Mouse (Mus musculus) liver (tissue): ENCODE results near the gene Styx.

Experiments used
- DNase-seq: peaks from one replicate; pipeline ENCODE4 v3.0.0-alpha.2; 2020; ENCODE audit warnings: mixed read lengths

The Styx gene

DNA sequence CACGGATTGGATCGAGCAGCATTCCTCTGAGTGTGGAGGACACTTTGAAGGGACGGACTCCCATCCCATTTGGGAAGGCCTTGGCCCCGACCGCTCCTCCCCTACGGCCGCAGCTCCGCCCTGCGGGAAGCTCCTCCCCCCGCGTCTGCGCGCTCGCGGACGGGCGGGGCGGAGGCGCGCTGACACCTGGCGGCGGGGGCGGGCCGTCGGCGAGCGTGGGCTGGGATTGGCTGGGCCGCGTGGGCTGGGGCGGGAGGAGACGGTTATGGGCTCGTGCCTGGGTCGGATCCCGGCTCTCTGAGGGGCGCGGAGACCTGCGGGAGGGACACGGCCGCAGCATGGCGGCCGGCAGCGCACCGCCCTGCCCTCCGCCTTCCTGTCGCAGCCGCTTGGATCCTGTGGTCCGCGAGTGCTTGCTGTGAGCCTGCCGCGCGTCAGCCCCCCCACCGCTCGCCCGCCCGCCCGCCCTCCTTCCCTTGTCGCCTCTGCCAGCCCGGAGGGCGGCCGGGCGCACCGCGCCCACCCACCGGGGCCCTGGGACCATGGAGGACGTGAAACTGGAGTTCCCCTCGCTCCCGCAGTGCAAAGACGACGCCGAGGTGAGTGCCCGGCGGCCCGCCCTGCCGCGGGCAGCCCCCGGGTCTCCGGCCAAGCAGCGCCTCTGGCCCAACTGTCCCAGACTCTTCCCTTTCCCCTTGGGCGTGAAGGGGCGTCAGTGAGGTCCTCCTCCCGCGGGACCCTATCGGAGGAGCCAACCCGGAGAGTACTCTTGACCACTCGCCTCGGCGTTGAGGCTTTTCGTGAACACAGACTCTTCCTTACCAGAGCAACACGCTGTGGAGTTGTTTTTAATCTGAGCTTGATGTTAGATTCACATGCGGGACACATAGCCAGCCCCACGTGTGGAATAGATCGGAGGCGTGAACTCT is at the start of gene Styx:
Styx (plus strand) TSS at position 163 of the 929 bp plus-strand sequence.
- peak; percentile 98 for DNase-seq

DNA sequence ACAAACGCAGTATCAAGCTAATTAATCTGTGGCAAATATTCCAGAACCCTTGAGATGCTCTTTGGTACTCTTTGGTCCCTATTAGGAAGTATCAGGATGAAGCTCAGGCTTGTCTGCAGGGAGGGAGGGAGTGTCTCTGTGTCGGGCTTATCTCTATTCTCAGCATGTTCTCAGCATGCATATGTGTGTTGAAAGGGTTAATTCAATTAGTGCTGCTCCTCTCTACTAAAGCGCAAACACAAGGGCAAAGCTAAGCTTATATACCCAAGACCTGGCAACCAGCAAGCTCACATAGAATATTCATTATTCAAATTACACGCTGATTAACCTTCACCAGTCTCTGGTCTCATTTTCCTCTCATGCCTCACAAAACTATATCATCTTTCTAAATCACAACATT is 47.0 kb upstream of the Styx start:
- DNase-seq: no peak

DNA sequence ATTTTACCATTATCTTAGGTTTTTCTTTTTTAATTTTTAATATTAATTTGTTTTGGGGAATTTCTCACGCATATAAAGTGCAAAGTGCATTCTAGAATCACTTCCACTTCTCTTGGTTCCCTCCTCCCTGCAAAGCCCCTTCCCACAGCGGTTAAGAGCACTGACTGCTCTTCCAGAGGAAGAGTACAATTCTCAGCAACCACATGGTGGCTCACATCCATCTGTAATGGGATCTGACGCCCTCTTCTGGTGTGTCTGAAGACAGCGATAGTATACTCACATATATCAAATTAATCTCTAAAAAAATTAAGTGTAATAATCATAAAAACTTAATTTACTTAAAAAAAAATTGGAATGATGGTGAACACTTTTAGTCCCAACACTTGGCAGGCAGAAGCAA is 46.5 kb upstream of the Styx start:
- DNase-seq: no peak

DNA sequence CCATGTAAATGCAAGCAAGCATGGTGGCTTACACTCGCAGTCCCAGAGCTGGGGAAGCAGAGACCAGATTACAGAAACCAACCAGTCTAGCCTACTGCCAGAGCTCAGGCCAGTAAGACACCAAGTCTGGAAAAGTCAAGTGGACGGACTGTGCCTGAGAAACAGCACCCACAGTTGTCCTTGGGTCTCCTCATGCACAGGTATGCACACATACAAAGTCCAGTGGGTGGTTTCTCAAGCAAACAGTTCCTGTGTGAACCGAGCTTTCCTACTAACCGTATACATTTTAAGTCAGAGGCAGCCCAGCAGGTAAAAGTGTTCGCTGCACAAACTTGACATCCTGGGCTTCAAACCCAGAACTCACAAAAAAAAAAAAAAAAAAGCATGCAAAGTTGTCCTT is 45.0 kb upstream of the Styx start:
- no peak for DNase-seq

DNA sequence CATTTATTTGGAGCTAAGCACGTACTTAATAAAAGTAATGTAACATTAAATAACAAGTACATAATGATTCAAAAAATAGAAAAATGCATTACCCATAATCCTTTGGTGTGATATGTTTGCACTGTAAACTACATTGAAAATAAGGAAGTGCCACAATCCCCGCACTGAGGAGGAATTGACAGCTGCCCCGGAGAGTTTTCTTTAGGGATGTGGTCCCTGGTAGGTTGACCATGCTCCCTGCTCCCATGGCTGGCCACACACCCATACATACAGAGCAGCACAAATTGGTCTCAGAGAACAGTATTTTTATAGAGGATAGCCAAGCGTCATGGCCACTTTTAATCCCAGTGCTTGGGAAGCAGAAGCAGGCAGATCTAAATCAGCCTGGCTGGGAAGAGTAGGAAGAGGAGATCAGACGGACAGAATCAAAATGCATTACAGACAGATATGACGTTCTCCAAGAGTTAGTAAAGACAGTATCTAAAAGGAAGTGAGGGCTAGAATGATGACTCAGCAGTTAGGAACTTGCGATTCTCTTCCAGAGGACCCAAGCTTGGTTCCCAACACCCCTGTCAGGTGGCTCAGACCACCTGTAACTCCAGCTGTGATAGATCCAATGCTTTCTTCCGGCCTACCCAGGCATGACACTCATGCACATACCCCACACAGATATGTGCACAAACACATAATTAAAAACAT is 43.1 kb upstream of the Styx start:
- no peak for DNase-seq

DNA sequence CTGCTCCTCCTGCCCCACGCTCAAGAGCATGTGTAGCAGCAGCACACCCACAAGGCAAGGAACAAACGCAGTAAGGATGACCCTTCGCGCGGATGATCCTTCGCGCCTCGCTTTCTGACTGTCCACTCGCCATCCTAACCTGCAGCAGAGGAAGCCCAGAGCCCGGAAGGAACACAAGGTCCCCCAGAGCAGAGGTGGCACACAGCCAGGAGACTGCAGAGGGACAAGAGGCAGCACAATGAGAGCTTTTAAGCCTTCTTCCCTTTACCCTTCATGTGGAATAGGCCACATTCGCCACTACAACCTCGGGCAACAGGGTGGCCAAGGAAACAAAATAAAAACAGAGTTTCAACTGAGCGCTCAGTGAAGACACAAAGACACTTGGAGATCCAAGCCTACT is 41.2 kb upstream of the Styx start:
- no peak for DNase-seq

DNA sequence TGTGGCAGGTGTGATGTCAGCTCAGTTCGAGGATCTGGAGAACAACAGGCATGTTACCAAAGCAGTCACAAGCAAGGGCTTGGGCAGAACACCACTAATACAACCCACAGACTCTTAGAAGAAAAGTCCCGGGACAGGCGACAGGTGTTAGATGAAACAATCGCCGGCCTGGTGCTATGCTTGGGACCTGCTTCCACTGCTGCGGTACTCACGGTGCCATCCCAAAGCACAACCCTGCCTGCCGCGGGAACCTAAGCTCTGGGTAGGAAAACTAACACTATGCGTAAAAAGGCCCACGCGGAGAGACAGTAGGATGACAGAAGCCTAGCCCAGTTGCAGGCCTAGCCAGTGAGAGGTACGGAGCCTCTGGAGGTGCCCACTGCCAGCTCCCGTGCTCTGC is 40.8 kb upstream of the Styx start:
- DNase-seq: no peak

DNA sequence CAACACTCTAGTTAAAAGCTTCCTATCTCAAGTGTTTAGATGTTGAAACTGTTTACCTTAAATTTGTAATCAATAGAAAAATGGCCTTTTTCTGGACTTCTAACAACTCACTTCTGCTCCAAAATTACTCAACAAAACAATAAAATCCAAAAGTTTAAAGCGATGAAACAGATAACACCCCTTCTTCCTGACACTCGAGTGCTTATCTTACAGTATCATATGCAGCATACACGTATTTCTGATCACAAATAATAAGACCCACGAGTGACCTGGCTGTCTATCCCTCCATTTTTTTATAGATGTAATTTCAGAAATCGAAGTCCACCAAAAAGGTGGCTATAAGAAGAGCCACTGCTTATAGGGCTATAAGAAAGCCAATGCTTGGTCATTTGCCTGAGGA is 34.0 kb upstream of the Styx start:
- no peak for DNase-seq

DNA sequence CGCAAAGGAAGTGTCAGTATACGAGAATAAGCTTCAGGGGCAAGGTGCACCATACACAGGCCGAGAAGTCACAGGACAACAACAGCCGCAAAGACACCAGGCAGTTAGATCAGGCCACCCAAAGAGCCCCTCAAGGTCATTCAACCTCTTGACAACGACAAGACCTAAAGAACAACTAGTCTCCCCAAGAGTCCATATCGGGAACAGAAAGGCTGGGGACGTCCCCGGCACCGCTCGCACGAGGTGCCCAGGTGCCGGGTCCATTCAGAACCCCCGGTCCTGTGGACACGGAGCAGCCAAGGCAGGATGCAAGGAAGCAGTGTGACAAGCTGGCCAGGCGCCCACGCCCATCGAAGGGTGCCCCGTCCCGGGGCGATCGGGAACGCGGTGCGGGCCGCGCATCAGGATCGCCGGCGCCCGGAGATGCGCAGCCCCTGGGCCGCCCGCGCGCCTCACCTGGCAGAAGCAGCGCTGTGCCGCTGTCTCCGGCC is 32.9 kb upstream of the Styx start:
- DNase-seq: no peak

DNA sequence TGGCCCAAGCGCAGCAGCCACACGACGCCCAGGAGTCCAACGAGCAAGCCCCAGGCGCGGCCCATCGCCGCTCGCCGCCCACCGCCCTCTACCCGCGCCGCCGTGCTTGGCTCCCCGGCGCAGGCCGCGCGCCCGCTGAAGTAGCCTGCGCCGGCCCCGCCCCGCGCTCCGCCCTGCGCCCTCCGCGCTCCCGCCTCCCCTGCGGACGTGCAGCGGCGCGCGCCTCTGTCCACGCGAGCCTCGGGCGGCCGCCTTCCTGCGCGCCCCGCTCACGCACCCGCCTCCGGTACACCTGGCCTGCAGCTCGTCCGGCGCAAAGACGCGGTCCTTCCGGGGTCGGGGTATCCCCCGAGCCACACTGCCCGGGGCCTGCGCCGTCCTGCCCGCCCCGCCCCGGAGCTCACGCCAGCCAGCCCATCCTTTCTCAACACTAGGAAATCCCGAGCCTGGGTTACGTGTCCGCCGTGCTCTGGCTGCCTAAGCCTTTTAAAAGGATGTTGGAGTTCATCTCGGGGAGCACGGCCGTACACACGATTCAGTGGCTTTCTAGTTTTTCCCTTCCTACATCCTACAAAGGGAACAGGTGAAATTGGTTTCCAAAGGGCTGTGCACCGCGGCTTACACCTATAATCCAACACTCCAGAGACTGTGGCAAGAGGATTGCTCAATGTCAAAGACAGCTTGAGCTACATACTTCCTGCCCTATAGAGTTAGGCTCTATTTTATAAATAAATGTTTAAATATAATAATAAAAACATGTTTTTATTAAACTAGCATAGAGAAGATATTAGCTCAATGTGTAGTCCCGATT is 32.3 kb upstream of the Styx start, which contains the start of gene Ero1l:
Ero1l (minus strand) TSS at position 346 of the 811 bp plus-strand sequence.
- peak; percentile 87 for DNase-seq

DNA sequence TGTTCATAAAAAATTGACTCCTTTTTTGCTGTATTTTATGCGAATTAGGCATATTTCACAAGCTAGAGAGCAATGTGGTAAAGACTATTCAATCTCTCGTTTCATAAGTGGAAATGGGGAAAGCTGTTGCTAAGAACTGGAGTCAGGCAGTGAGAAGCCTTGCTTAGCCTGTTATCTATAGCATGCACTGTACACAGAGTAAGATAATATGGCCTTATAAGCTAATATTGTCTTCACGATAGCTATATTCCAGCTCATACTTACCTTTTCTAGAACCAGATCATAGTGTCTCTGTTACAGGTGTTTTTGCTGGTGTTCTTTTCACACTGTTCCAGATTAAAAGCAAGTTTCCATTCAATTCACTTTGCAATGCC is 31.7 kb upstream of the Styx start:
- DNase-seq: no peak

DNA sequence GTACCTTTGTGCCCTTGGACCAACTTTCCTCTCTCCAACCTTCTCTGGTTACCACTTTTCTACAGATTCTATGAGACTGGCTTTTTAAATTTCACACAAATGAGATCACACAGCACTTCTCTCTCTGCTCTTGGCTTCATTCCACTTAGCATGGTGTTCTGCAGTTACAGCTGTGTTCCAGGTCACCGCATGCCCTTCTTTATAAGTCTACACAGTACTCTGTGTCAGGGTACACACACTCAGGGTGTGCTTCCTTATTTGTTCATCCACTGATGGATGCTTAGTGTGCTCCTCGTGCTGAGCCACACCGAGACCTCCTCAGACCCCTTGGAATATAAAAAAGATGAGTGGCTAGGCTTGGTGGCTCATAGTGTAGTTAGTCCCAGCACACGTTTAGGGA is 30.8 kb upstream of the Styx start:
- no peak for DNase-seq

DNA sequence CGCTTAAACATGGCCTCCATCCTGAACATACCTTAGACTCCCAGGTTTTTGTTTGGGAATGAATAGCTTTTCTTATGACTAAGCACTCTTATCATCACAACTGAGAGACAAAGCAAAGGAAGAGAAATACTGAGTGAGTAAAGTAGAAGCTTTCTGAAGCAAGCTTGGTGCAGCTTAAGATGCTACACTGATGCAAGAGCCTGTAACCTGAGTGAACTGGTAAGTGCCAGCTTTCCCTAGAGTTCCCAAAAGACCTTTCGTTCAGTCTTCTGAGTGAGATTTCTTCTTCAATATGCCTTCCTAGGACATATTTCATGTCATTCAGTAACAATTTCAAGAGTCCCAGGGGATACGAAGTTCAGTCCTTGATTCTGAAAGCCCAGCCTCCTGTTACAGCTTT is 29.8 kb upstream of the Styx start:
- no peak for DNase-seq

DNA sequence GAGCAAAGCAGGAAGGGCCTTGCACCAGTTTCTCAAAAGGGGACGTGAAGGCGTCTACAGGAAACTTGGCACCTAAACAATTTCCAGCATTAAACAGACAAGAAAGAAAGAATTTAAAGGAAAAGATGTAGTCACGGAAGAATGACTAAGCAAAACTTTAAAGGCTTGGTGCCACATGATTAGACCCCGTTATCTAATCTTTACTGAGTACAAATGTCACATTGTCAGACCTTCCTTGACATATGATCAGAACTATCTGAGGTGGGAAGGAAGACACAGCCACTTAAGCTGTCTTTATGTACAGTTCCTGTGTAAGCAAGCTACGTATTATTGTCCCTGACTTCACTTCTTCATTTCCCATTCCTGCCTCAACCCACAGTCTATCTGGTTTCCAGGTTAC is 29.3 kb upstream of the Styx start:
- no peak for DNase-seq

DNA sequence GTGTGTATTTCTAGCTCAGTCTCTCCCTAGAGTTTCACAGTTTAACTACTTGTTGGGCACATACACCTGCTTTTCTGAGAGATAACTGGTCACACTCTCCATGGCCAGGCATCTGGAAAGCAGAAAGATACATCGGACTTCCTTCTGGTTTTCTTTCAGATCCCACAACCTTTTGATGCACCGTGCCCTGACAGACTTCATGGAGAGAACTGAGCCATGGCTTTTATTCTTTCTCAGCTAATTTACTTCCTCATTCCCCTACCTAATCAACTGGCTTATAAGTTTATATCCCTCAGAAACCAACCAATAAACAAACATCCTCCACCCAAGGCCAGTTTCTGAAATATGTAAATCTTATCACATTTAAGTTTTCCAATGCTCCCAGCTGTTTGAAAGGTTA is 28.4 kb upstream of the Styx start:
- DNase-seq: no peak

DNA sequence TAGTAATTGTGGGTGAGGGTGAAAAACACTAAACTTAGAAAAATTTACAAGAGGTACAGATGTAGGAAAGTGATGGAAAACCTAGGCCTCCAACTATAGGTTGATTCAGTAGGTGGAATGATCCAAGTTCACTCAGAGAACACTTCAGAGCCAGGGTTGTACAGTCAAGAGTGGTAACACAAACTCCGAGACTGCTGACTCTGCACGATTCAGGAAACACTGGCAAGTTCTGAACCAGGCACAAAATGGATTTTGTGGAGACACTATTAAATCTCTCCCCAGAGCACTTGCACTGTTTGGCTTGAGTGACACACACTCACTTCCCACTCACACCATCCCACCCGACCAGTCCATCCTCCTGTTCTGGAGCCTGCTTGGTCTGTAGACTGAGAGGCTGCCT is 27.6 kb upstream of the Styx start:
- DNase-seq: no peak

DNA sequence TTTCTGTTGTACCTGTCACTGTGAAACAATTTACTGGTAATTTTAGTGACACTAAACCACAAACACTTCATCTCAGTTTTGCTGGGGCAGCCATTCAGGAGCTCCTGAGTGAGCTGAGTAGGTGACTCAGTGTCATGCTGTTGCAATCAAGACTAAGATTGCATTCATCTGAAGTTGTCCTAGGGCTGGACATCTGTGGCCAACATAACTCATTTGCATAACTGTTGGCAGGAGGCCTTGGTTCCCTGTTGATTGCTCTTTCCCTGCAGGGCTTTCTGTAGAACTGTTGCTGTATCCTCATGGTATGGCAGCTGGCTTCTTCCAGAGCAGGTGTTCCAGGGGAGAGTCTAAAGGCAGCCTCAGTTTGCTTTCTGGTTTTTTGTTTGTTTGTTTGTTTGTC is 25.4 kb upstream of the Styx start:
- no peak for DNase-seq

DNA sequence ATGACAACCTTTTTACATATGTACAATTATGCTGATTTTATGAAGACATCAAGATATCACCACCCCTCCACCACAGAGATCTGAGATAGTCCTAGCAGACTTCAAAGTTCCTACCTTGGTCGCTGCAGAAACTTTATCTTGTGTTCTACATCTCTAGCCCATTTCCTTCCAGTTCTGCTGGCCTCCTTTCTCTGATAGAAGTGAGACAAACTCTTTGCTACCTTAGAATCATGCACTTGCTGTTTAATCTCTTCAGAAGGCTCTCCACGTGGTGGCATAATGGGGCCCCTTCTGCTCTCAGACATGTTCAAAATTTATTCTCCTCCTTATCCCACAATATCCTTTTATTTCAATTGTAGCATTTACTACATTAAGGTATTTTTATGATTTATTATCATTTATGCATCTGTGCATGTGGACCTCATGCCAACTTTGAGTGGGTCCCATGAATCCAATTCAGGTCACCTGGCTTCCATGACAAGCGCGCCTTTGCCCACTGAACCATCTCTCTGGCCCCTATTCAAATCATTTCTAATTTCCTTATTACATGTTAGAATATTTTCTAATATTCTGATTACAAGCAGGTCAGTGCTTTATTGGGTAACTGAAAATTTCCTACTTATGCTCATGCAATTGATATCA is 22.7 kb upstream of the Styx start:
- no peak for DNase-seq

DNA sequence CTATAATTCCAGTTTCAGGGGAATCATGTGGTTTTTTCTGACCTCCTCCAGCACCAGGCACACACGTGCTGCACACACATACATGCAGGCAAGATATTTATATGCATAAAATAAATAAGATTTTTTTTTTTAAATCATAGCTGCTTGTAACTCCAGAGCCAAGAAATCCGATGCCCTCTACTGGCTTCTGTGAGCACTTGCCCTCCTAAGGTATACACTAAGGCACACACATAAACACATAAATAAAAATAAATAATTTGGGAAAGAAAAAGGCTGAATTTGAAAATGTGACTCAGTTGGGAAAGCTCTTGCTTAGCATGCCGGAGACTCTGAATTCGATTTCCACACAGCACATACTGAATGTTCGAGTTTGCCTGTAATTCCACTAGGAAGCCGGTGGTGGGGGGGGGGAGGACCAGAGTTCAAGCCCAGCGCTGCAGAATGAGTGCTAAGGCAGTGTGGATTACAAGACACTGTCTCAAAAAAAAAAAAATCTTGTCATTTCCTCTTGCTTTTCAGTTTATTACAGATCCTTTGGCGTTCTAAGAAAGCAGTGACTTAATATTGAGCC is 21.8 kb upstream of the Styx start:
- DNase-seq: no peak

DNA sequence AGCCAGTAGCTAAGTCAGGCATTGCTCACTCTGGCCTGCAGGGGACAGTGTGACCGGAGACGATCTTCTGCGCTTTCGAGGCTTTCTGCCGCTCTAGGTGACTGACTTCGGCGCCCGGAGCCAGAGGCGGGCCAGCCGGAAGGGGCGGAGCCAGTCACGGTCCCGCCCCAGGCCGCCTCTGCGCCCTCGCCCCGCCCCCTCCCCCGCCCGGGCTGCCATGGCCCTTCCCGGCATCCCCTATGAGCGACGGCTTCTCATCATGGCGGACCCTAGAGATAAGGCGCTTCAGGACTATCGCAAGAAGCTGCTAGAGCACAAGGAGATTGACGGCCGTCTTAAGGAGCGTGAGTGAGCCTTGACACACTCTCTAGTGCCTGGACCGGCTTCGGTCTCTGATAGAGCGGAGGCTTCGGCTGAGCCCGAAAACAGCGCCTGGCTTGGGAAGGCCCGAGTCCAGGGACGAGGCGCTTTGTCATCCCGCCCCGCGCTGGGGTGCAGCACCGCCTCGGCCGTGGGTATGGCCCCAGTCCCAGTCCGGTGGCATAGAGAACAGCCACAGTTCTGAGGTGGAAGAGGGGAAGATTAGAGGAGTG is 21.2 kb upstream of the Styx start, which contains the start of gene Psmc6:
Psmc6 (plus strand) TSS at position 200 of the 593 bp plus-strand sequence.
- DNase-seq: peak; percentile 94
